Mouse (Mus musculus) central nervous system, embryonic 14 days (tissue): ENCODE measurements around the gene Polr3k. TPM values are rescaled to one million over a fixed set of nuclear protein-coding genes. Genes with fewer than 3 reads are reported as not detected.

ENCODE experiments used
- polyA plus RNA-seq: library from polyadenylated mRNA; depleted of rRNA; stranded (reverse); fragments of >200 nt; gene quantifications from 2 replicates; pipeline ENCODE4 v1.2.3, GENCODE M21; 2012; rRNA removed

Gene Polr3k
- polyA plus RNA-seq, result 46.7 and 55.1 TPM in 2 replicates

GRCm38 (mm10) chr2:181863791-181864535, at the start of gene Polr3k:
Polr3k (plus strand) TSS chr2:181864337.

GRCm38 (mm10) chr2:181837372-181838292, 26.5 kb upstream of the Polr3k start, which contains the start of gene Pcmtd2:
Pcmtd2 (plus strand) TSS chr2:181837854.

Other genes with a start within 250 kb of the Polr3k start
- 0.12 and 0.18 TPM in 2 replicates for gene Gm29797, start 207.3 kb upstream of the Polr3k start, polyA plus RNA-seq
- 20.4 and 25.3 TPM in 2 replicates for gene Sox18, start 192.7 kb upstream of the Polr3k start, polyA plus RNA-seq
- 78.5 and 86.8 TPM in 2 replicates for gene Tcea2, start 184.0 kb upstream of the Polr3k start, polyA plus RNA-seq
- gene Rgs19, start 170.4 kb upstream of the Polr3k start, polyA plus RNA-seq, result 75.0 and 83.6 TPM in 2 replicates
- not detected in 2 replicates for gene Lkaaear1, start 165.9 kb upstream of the Polr3k start, polyA plus RNA-seq
- 70.0 and 75.1 TPM in 2 replicates for gene Oprl1, start 149.3 kb upstream of the Polr3k start, polyA plus RNA-seq
- gene Myt1, start 101.0 kb upstream of the Polr3k start, polyA plus RNA-seq, result 56.3 and 75.6 TPM in 2 replicates
- 52.1 and 57.4 TPM in 2 replicates for gene Pcmtd2, start 26.5 kb upstream of the Polr3k start, polyA plus RNA-seq
- gene Gm14496, start 126.8 kb downstream of the Polr3k start, polyA plus RNA-seq, result not detected in 2 replicates